ENCODE assay signal across 13 mouse cellular contexts in the genomic region with DNA sequence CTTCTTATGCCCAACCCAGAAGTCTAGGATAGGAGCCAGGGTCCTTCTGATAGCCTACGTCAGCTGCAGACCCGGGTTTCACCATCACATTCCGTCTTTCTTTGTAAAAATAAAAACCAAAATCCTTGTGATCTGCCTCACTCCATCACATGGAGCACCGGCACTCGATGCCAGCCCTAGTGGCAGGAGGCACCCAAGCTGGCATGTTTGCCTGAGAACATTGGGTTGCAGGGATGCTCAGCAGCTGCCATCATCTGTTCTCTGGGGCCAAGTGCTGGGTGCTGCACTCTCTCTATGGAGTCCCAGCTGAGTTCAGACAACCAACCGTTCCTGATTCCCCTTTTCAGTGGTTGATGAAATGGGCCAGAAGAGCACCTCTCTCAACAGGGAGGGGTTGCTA. TPM values are rescaled to one million over a fixed set of nuclear protein-coding genes. Genes with fewer than 3 reads are reported as not detected.
DNase-seq lines count a peak whose midpoint lies in the region; ATAC-seq and TF ChIP-seq lines count a peak whose summit lies in the region.
"Had no signal": no experiment of that assay in that cellular context is flagged by ENCODE, and none has a peak within 500 bp of the region (broad histone marks: within the 10 kb centered on the region; RNA-seq: fewer than 3 reads in every experiment).

No protein-coding gene starts in this region.

- H3K27me3 ChIP-seq in hindbrain, embryonic 10.5 days (ENCODE audit: insufficient read depth, poor library complexity, severe bottlenecking) = peaks cover 12% of the 10 kb centered on the region
- H3K27me3 ChIP-seq in hindbrain, postnatal 0 days (ENCODE audit: insufficient read depth, low read length) = no peaks in the 10 kb centered on the region
- H3K27me3 ChIP-seq in neural tube, embryonic 11.5 days (ENCODE audit: control insufficient read depth, insufficient read depth, low read length) = no peaks in the 10 kb centered on the region
- no peaks in the 10 kb centered on the region for H3K27me3 ChIP-seq in hindbrain, embryonic 15.5 days

- peaks cover 93% of the 10 kb centered on the region for H3K4me1 ChIP-seq in hindbrain, embryonic 10.5 days (replicated peaks)
- peaks cover 13% of the 10 kb centered on the region for H3K4me1 ChIP-seq in hindbrain, postnatal 0 days (ENCODE audit: insufficient read depth, low read length)
- H3K4me1 ChIP-seq in neural tube, embryonic 11.5 days (ENCODE audit: control insufficient read depth, insufficient read depth, low read length) = peaks cover 18% of the 10 kb centered on the region
- peaks cover 58% of the 10 kb centered on the region for H3K4me1 ChIP-seq in hindbrain, embryonic 15.5 days (replicated peaks)

- no peak overlapping the region for H3K4me2 ChIP-seq in hindbrain, postnatal 0 days (ENCODE audit: low read depth, low read length)
- H3K4me2 ChIP-seq in neural tube, embryonic 11.5 days (ENCODE audit: low read depth) = peak overlapping the region; percentile 9; the same call in 1 of the 2 replicates
- peak overlapping the region; percentile 96 for H3K4me2 ChIP-seq in hindbrain, embryonic 15.5 days

- no peak overlapping the region for H3K9ac ChIP-seq in hindbrain, postnatal 0 days (replicated peaks; ENCODE audit: low read length)
- H3K9ac ChIP-seq in neural tube, embryonic 11.5 days (ENCODE audit: low read length) = 0 out of 2 replicates have a peak overlapping the region, but pooled peaks have one; percentile 5
- no peak overlapping the region for H3K9ac ChIP-seq in hindbrain, embryonic 15.5 days
- H3K9ac ChIP-seq: embryonic facial prominence, embryonic 15.5 days had no signal

- H3K27ac ChIP-seq in hindbrain, embryonic 10.5 days = peak overlapping the region; percentile 96
- no peak overlapping the region for H3K27ac ChIP-seq in hindbrain, postnatal 0 days
- no peak overlapping the region for H3K27ac ChIP-seq in neural tube, embryonic 11.5 days (ENCODE audit: low read depth, low read length)
- no peak overlapping the region for H3K27ac ChIP-seq in hindbrain, embryonic 15.5 days (replicated peaks)
- H3K27ac ChIP-seq: embryonic facial prominence, embryonic 15.5 days had no signal

- H3K4me3 ChIP-seq in hindbrain, embryonic 10.5 days = peak overlapping the region; percentile 72
- no peak overlapping the region for H3K4me3 ChIP-seq in hindbrain, postnatal 0 days (ENCODE audit: low read length)
- H3K4me3 ChIP-seq in neural tube, embryonic 11.5 days (ENCODE audit: low read depth, low read length) = no peak overlapping the region
- H3K4me3 ChIP-seq in hindbrain, embryonic 15.5 days = no peak overlapping the region
- H3K4me3 ChIP-seq: embryonic facial prominence, embryonic 15.5 days; myocyte had no signal

- no peaks in the 10 kb centered on the region for H3K9me3 ChIP-seq in hindbrain, embryonic 10.5 days
- no peaks in the 10 kb centered on the region for H3K9me3 ChIP-seq in hindbrain, postnatal 0 days (ENCODE audit: low read length)
- no peaks in the 10 kb centered on the region for H3K9me3 ChIP-seq in neural tube, embryonic 11.5 days (ENCODE audit: control insufficient read depth, low read length)
- no peaks in the 10 kb centered on the region for H3K9me3 ChIP-seq in hindbrain, embryonic 15.5 days
- H3K9me3 ChIP-seq: embryonic facial prominence, embryonic 15.5 days had no signal

- WGBS in hindbrain, embryonic 10.5 days = 89% methylated on average over 6 of the region's 6 CpGs
- WGBS in hindbrain, postnatal 0 days = 66% methylated on average over 6 of the region's 6 CpGs
- 84% methylated on average over 6 of the region's 6 CpGs for WGBS in neural tube, embryonic 11.5 days
- WGBS in hindbrain, embryonic 15.5 days = 71% methylated on average over 6 of the region's 6 CpGs

- no peak for ATAC-seq in hindbrain, postnatal 0 days
- ATAC-seq in neural tube, embryonic 11.5 days (ENCODE audit: insufficient read depth, low FRiP score, low TSS enrichment) = no peak
- no peak for ATAC-seq in hindbrain, embryonic 15.5 days (ENCODE audit: low FRiP score, low read depth)

- no peak for TF ChIP-seq CTCF in hindbrain, postnatal 0 days (IDR thresholded peaks at IDR 0.05; ENCODE audit: low read depth)

- peaks cover 41% of the 10 kb centered on the region for H3K36me3 ChIP-seq in hindbrain, embryonic 10.5 days
- no peaks in the 10 kb centered on the region for H3K36me3 ChIP-seq in hindbrain, postnatal 0 days (ENCODE audit: insufficient read depth, low read length)
- H3K36me3 ChIP-seq in neural tube, embryonic 11.5 days (ENCODE audit: control insufficient read depth, insufficient read depth, low read length) = no peaks in the 10 kb centered on the region
- H3K36me3 ChIP-seq in hindbrain, embryonic 15.5 days = no peaks in the 10 kb centered on the region
- H3K36me3 ChIP-seq: embryonic facial prominence, embryonic 15.5 days had no signal

- no peak for DNase-seq in hindbrain, embryonic 10.5 days (ENCODE audit: low spot score)
- no peak for DNase-seq in hindbrain, postnatal 0 days (ENCODE audit: low spot score)
- no peak for DNase-seq in neural tube, embryonic 11.5 days (ENCODE audit: low spot score)
- no peak for DNase-seq in neural tube, embryonic 10.5 days (ENCODE audit: extremely low spot score, low spot score)
- DNase-seq in right cerebral cortex, postnatal 25 days = no peak
- no peak for DNase-seq in gastrocnemius, postnatal 10 days
- DNase-seq: cerebellum, adult 9-11 months; kidney, adult 8-10 months; lung, postnatal 10 days; right cerebral cortex, postnatal 14 days had no signal

RNA-seq across cellular contexts. Expression of a gene that starts 3.2 kb away (rescaled TPM):
- polyA plus RNA-seq in hindbrain, embryonic 10.5 days (2016; fragmentation: Nextera tagmentation; extraction: Ambion mirVana) = 48.6 and 55.1 TPM in 2 replicates
- total RNA-seq in hindbrain, postnatal 0 days (2014; rRNA removed) = 23.5 and 26.2 TPM in 2 replicates
- 11.1 and 12.3 TPM in 2 replicates for polyA plus RNA-seq in hindbrain, postnatal 0 days (2015; fragmentation: Nextera tagmentation; extraction: Ambion mirVana)
- 71.9 and 72.3 TPM in 2 replicates for polyA plus RNA-seq in neural tube, embryonic 11.5 days (2014; fragmentation: Nextera tagmentation; extraction: Ambion mirVana)
- 17.9 and 23.5 TPM in 2 replicates for polyA plus RNA-seq in hindbrain, embryonic 15.5 days (2015; fragmentation: Nextera tagmentation; extraction: Ambion mirVana)
- total RNA-seq in gastrocnemius, postnatal 10 days (2021) = 10 to 100 TPM; 14.5 to 17.8 TPM
